Mouse (Mus musculus) skeletal muscle tissue, adult 2 months (tissue): ENCODE data around the gene Gpr108.
"Not testable (repeated sequence)": the region's sequence is repeated elsewhere in the genome, so short reads cannot be mapped to it uniquely, and the experiment has no call there.

Source experiments
- DNase-seq: peaks from one replicate; pipeline ENCODE4 v3.0.0-alpha.2; 2012; ENCODE audit warnings: low read depth, low spot score

Gene Gpr108

GRCm38 (mm10) chr17:57248201-57248699, at the start of gene Gpr108:
Gpr108 (minus strand) TSS chr17:57248446.
- peak; percentile 87 for DNase-seq

DNA sequence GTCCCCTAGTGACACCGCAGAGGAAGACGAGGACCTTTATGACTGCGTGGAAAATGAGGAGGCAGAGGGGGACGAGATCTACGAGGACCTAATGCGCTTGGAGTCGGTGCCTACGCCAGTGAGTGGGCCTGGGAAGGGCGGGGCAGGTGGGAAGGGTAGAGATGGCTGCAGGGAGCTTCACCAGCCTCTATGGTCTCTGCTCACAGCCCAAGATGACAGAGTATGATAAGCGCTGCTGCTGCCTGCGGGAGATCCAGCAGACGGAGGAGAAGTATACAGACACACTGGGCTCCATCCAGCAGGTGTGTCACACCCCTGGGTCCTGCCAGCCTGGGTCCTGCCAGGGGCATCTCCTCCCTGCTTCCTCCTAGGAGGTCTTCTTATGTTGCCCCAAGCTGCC, 48.8 kb upstream of the Gpr108 start:
- no peak for DNase-seq

DNA sequence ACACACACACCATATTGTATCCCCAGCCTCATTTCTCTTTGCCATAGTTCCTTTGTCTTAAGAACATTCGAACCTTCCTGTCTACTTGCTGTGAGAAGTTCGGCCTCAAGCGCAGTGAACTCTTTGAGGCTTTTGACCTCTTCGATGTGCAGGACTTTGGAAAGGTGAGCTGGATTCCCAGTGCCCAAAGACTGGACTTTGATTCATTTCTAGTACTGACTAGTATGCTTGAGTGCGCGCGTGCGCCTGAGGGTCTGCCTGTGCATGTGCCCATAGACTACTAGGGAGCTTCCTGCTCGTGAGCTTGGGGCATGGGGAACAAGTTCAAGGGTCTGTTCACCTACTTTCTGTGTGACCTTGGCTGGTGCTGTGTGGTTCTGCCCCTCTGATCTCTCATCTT, 47.7 kb upstream of the Gpr108 start:
- no peak for DNase-seq

GRCm38 (mm10) chr17:57292968-57293367, 44.7 kb upstream of the Gpr108 start:
- no peak for DNase-seq

GRCm38 (mm10) chr17:57292302-57292701, 44.1 kb upstream of the Gpr108 start:
- DNase-seq: no peak

DNA sequence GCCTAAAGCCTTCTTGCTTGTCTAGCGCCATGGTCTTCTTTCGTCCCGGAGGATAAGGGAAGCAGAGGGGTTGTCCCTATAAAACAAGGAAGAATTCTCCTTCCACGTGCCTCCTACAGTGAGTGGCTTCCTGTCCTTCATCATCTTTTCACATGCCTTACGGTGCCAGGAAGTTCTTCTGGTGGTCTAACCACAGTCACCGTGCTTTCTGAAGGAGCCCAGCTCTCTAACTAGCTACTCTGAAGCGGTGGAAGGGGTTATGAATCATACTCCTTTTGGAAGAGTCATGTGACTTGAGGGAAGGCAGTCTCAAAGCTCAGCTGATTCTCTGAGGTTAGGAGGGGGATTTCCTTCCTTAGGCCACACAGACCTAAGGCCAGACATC, 42.4 kb upstream of the Gpr108 start:
- no peak for DNase-seq

GRCm38 (mm10) chr17:57290001-57290670, 41.9 kb upstream of the Gpr108 start:
- no peak for DNase-seq

DNA sequence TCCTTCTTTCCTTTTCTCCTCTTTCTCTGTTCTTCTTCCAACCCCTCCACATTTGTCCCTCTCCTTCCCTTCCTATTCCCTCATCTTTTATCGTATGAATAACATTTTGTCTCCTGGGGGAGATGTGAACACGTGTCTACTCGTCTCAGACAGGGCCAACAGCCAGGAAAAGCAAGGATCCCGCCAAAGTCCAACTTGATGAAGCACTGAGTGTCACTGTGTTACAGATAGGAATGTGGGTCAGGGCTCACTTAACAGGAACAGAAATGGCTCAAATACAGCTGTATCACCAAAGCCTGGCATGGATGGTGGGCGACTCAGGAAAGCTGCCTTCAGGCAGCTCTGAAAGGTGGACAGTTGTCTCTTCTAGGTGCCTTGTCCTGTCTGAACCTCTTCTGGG, 41.0 kb upstream of the Gpr108 start:
- DNase-seq: no peak

DNA sequence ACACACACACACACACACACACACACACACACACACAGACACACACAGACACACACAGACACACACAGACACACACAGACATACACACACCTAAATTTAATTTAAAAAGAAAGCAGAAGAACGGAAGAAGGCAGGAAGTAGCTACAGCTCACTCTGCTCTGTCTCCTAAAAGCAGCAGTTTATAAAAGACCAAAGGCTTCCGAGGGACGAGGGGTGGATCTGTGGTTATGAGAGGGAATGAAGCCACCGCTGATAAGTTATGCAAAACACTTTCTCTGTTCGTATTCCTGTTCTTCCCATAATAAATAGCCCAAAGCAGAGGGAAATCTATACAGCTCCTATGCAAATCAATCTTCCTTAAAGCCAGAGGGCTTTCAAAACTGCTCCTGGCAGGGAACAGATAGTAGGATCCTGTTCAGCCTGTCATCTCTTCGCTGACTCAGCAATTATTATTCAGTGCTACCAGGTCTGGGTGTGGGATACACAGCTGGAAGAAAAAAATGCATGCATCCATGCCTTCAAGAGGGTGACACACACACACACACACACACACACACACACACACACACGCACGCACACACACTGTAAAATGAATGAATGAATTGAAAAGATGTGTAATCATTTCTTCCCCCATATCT, 38.6 kb upstream of the Gpr108 start:
- no peak for DNase-seq

- no peak for DNase-seq
These were observed 36.8 kb upstream of the Gpr108 start for GRCm38 (mm10) chr17:57285077-57285476.

- no peak for DNase-seq
These were observed 35.7 kb upstream of the Gpr108 start for GRCm38 (mm10) chr17:57283906-57284305.

DNA sequence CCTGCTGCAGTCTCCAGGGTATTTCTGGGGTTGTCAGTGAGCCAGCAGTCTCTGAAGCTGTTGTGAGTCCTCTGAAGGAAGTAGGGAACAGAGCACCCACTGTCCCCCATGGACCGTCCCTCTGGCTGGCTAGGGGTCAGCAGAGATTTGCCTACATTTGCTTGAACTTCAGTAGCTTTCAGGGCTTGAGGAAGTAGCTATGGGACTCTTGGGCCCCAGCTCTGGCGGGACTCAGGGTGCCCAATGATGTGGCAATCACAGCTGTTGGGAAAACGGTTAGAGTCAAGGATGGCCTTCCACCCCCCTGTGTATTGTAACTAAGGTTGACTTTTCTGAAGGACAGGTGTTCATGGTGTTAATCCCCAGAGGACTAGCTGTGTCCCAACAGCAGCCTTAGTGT, 32.2 kb upstream of the Gpr108 start:
- no peak for DNase-seq

DNA sequence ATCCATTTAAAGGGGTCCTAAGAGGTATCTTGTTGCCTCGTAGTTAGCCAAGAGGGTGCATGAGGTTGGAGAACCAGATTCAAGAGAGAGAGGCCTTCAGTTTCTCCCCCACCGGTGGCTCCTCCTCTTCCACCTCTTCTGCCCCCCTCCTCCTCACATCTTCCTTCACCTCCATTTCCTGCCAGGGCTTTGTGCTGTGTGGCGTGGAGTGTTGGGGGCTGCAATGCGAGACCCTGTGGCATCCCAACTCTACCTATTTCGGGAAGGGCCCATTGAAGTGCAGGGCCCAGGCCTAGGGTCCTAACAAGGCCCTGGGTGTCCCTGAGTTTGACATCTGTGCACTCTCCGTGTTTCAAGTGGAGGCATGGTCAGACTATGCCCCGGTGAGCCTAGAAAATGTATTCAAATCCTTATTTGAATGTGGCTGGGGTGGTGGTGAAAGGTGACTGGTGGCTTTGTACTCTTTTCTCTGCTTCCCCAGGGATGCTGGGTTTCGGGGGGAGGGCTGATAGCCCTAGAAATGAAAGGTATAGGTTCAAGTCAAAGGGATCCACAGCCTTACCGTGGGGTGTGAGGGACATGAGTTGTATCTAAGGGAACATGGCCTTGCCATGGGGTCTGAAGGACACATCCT, 31.5 kb upstream of the Gpr108 start:
- DNase-seq: no peak

GRCm38 (mm10) chr17:57278943-57279590, 30.8 kb upstream of the Gpr108 start, which contains the start of gene Vav1:
Vav1 (plus strand) TSS chr17:57279100.
- no peak for DNase-seq

DNA sequence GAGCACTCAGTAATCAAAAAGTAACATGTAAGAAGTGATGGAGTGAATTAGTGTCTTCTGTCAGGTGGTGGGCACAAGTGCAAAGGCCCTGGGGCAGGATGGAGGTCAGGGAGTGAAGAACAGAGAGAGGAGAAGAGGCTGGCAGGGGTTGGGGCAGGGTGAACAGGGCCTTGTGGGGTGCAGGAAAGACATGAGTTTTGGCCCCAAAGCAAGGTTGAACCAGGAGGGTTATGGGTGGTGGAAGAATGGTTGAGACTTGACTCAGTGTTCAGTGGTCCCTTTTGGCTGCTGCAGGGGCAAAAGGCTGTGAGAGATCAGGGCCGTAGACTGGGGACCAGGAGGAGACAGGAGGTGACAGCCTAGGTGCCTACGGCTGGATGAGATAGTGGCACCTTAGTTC, 30.3 kb upstream of the Gpr108 start:
- DNase-seq: no peak

- DNase-seq: not testable (repeated sequence)
These were observed 29.5 kb upstream of the Gpr108 start for GRCm38 (mm10) chr17:57277598-57278261.

GRCm38 (mm10) chr17:57276634-57277121, 28.4 kb upstream of the Gpr108 start:
- DNase-seq: peak; percentile 82

- no peak for DNase-seq
These were observed 27.7 kb upstream of the Gpr108 start for GRCm38 (mm10) chr17:57275997-57276351.

GRCm38 (mm10) chr17:57275111-57275996, 27.1 kb upstream of the Gpr108 start:
- DNase-seq: peak; percentile 92

DNA sequence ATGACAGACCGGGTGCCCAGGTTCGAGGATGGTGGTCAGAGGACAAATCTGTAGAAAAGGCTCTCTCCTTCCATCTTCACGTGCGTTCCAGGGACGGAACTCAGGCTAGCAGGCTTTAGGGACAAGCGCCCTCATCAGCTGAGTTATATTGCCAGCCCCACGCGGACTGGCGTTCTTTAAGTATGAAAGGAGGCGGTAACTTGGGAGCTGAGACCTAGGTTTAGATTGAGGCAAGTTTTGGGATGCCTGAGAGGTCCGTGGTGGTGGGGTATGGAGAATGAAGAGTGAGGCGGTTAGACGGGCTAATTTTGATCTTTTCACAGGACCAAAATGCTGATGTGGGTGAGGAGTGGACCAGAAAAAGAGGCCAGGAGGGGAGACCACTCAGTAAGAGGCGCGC, 26.4 kb upstream of the Gpr108 start:
- no peak for DNase-seq

DNA sequence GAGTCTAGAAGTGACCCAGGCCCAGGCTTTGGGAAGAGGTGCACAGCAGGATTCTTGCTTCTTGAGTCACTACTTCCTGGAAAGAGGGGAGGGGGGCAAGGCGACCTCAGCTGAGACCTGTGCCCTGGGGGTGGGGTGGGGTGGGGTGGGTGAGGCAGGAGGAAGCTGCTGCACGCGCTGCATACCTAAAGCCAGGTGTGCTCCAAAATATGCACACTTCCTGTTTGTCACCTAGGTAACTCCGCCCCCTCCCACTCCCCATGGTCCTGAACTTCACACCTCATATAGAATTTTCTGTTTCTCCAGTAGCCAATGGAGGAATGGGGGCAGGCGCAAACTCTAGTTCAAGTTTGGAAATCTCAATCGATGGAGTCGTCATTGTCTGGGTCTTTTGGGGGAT, 25.6 kb upstream of the Gpr108 start:
- no peak for DNase-seq
